Mouse (Mus musculus): ENCODE measurements around the gene Bcl2. TPM values are rescaled to one million over a fixed set of nuclear protein-coding genes. Genes with fewer than 3 reads are reported as not detected.

Gene Bcl2
- polyA plus RNA-seq, 1 experiment from 2014 or later = 5.6 TPM

GRCm38 (mm10) chr1:106629931-106630682 is 84.0 kb downstream of the Bcl2 start:
- Histone ChIP-seq H3K27me3 (ENCODE audit: control insufficient read depth, insufficient read depth, low read length) (no peaks in the 10 kb centered on the region), H3K27ac (replicated peaks) (peak overlapping the region; percentile 85), H3K9me3 (ENCODE audit: control insufficient read depth, low read length) (no peaks in the 10 kb centered on the region), H3K4me3 (ENCODE audit: low read depth, low read length) (no peak overlapping the region), H3K9ac (ENCODE audit: low read length) (no peak overlapping the region), H3K4me1 (replicated peaks; ENCODE audit: control insufficient read depth, insufficient read depth) (peaks cover 7% of the 10 kb centered on the region), H3K4me2 (replicated peaks; ENCODE audit: low read depth) (peak overlapping the region; percentile 38), H3K36me3 (ENCODE audit: control insufficient read depth, insufficient read depth, low read length) (no peaks in the 10 kb centered on the region)
- WGBS = 17% methylated on average over 4 of the region's 4 CpGs
- DNase-seq (ENCODE audit: low spot score) (peak; percentile 31), ATAC-seq (ENCODE audit: low FRiP score, low TSS enrichment) (peak; percentile 65; the same call in 1 of the 2 replicates)
- peak; percentile 51 for TF ChIP-seq EP300 (optimal IDR thresholded peaks at IDR 0.05)
- peak; percentile 11; the same call in 1 of the 2 replicates for TF ChIP-seq CTCF (IDR thresholded peaks at IDR 0.05; ENCODE audit: low read depth)

DNA sequence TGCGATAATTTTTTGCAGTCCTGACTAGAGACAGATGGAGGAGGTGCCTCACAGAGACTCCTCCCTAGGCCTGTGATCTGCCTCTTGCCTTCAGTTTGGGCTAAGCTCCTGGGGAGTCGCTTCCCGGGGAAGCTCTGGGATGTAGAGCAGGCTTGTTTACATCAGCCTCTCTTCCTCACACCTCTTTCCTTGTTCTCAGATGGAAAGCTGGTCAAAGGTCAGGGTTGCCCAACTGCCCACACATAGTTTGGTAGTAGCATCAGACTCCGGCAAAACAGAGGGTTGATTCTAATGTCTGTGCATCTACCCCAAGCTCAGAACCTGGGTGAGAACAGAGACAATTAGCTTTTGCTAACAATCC is 84.6 kb downstream of the Bcl2 start:
- no peak overlapping the region; the same call in 1 of the 2 replicates for H3K9ac ChIP-seq (ENCODE audit: low read length)
- ATAC-seq (ENCODE audit: low FRiP score, low TSS enrichment) = peak; percentile 77; the same call in 1 of the 2 replicates
- no peak overlapping the region for H3K4me3 ChIP-seq (ENCODE audit: low read depth, low read length)
- H3K9me3 ChIP-seq (ENCODE audit: control insufficient read depth, low read length) = no peaks in the 10 kb centered on the region
- peak overlapping the region; percentile 38; the same call in 1 of the 2 replicates for H3K4me2 ChIP-seq (replicated peaks; ENCODE audit: low read depth)
- H3K36me3 ChIP-seq (ENCODE audit: control insufficient read depth, insufficient read depth, low read length) = no peaks in the 10 kb centered on the region
- DNase-seq (ENCODE audit: low spot score) = peak; percentile 34
- TF ChIP-seq CTCF (IDR thresholded peaks at IDR 0.05; ENCODE audit: low read depth) = no peak
- no peak for TF ChIP-seq EP300 (optimal IDR thresholded peaks at IDR 0.05)
- H3K4me1 ChIP-seq (replicated peaks; ENCODE audit: control insufficient read depth, insufficient read depth) = peaks cover 7% of the 10 kb centered on the region
- no peaks in the 10 kb centered on the region for H3K27me3 ChIP-seq (ENCODE audit: control insufficient read depth, insufficient read depth, low read length)
- 10% methylated on average over 4 of the region's 4 CpGs for WGBS
- H3K27ac ChIP-seq (replicated peaks) = peak overlapping the region; percentile 85

DNA sequence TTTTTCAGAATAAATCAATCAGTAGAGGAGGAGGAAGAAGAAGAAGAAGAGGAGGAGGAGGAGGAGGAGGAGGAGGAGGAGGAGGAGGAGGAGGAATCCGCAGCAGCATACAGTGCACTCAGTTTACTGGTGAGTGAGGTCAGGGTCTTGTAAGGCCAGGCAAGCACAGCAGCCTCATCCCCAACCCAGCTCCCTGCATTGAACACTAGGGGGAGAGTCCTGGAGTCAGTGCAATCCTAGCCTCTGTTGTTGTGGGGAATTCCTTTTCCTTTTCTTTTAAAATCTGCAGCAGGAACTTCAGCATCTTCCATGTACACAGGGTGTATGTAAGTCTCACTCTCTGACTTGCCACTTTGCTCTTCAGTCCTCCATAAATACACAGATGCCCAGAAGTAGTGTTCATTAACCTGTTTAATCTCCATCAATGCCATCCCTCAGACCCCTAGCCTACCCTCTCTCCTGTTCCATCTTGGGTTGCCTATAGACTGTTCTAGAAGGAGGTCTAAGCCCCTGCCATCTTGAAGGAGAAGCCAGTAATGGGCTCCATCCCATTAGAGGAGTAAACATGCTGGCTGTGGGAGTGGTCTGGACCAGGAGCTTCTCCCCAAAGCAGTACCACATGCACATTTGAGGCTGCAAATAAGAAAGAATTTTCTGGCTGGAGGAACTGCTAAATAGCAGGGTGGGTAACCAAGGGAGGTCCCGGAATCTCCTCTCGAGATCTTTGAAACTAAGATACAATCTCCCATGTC is 85.2 kb downstream of the Bcl2 start:
- peak; percentile 45 for DNase-seq (ENCODE audit: low spot score)
- peak overlapping the region; percentile 38 for H3K4me2 ChIP-seq (replicated peaks; ENCODE audit: low read depth)
- TF ChIP-seq EP300 (optimal IDR thresholded peaks at IDR 0.05) = no peak
- peak; percentile 82 for TF ChIP-seq CTCF (IDR thresholded peaks at IDR 0.05; ENCODE audit: low read depth)
- WGBS = 29% methylated on average over 3 of the region's 3 CpGs
- H3K4me3 ChIP-seq (ENCODE audit: low read depth, low read length) = no peak overlapping the region
- no peak overlapping the region; the same call in 1 of the 2 replicates for H3K9ac ChIP-seq (ENCODE audit: low read length)
- peaks cover 7% of the 10 kb centered on the region for H3K4me1 ChIP-seq (replicated peaks; ENCODE audit: control insufficient read depth, insufficient read depth)
- no peaks in the 10 kb centered on the region for H3K36me3 ChIP-seq (ENCODE audit: control insufficient read depth, insufficient read depth, low read length)
- H3K27ac ChIP-seq (replicated peaks) = peak overlapping the region; percentile 85
- ATAC-seq (ENCODE audit: low FRiP score, low TSS enrichment) = peak; percentile 69
- no peaks in the 10 kb centered on the region for H3K27me3 ChIP-seq (ENCODE audit: control insufficient read depth, insufficient read depth, low read length)
- no peaks in the 10 kb centered on the region for H3K9me3 ChIP-seq (ENCODE audit: control insufficient read depth, low read length)

DNA sequence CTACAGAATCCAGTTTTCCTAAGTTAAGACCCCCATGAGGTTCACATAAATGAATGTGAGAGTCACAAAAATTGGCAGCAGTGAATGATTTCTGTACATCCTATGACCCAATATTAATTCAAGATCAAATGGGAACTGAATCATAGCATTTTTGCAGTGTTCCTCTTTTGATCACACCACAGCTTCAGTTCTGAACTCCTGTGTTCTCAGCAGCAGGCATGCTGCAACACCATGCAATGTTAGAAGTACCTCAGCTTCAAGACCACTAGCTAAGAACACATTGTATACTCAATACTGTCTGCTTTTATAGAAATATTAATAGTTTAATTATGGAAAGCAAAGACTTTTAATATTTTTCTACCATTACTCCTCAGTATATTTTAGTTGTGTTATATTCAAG is 85.8 kb downstream of the Bcl2 start:
- Histone ChIP-seq H3K4me1 (replicated peaks; ENCODE audit: control insufficient read depth, insufficient read depth) (peaks cover 7% of the 10 kb centered on the region), H3K27ac (replicated peaks) (no peak overlapping the region), H3K9ac (ENCODE audit: low read length) (no peak overlapping the region), H3K9me3 (ENCODE audit: control insufficient read depth, low read length) (no peaks in the 10 kb centered on the region), H3K4me2 (replicated peaks; ENCODE audit: low read depth) (no peak overlapping the region), H3K36me3 (ENCODE audit: control insufficient read depth, insufficient read depth, low read length) (no peaks in the 10 kb centered on the region), H3K27me3 (ENCODE audit: control insufficient read depth, insufficient read depth, low read length) (no peaks in the 10 kb centered on the region), H3K4me3 (ENCODE audit: low read depth, low read length) (no peak overlapping the region)
- DNase-seq (ENCODE audit: low spot score) (no peak), ATAC-seq (ENCODE audit: low FRiP score, low TSS enrichment) (no peak)
- TF ChIP-seq EP300 (optimal IDR thresholded peaks at IDR 0.05) = no peak
- TF ChIP-seq CTCF (IDR thresholded peaks at IDR 0.05; ENCODE audit: low read depth) = no peak

- H3K9me3 ChIP-seq (ENCODE audit: control insufficient read depth, low read length) = no peaks in the 10 kb centered on the region
- ATAC-seq (ENCODE audit: low FRiP score, low TSS enrichment) = no peak
- H3K4me2 ChIP-seq (replicated peaks; ENCODE audit: low read depth) = no peak overlapping the region
- TF ChIP-seq EP300 (optimal IDR thresholded peaks at IDR 0.05) (no peak), CTCF (IDR thresholded peaks at IDR 0.05; ENCODE audit: low read depth) (no peak)
- no peak for DNase-seq (ENCODE audit: low spot score)
- H3K4me1 ChIP-seq (replicated peaks; ENCODE audit: control insufficient read depth, insufficient read depth) = peaks cover 7% of the 10 kb centered on the region
- H3K36me3 ChIP-seq (ENCODE audit: control insufficient read depth, insufficient read depth, low read length) = no peaks in the 10 kb centered on the region
- no peaks in the 10 kb centered on the region for H3K27me3 ChIP-seq (ENCODE audit: control insufficient read depth, insufficient read depth, low read length)
- H3K9ac ChIP-seq (ENCODE audit: low read length) = no peak overlapping the region
- 64% methylated on average over 5 of the region's 5 CpGs for WGBS
- H3K4me3 ChIP-seq (ENCODE audit: low read depth, low read length) = no peak overlapping the region
- H3K27ac ChIP-seq (replicated peaks) = no peak overlapping the region
Observed at GRCm38 (mm10) chr1:106627241-106627640, 86.8 kb downstream of the Bcl2 start.

Data from stomach, postnatal 0 days (tissue).